Mouse (Mus musculus): ENCODE measurements around the gene Flnb. TPM values are rescaled to one million over a fixed set of nuclear protein-coding genes. Genes with fewer than 3 reads are reported as not detected.

Flnb gene
- total and polyA plus RNA-seq, 3 experiments = 29.5 to 74.0 (median 61.6) TPM

DNA sequence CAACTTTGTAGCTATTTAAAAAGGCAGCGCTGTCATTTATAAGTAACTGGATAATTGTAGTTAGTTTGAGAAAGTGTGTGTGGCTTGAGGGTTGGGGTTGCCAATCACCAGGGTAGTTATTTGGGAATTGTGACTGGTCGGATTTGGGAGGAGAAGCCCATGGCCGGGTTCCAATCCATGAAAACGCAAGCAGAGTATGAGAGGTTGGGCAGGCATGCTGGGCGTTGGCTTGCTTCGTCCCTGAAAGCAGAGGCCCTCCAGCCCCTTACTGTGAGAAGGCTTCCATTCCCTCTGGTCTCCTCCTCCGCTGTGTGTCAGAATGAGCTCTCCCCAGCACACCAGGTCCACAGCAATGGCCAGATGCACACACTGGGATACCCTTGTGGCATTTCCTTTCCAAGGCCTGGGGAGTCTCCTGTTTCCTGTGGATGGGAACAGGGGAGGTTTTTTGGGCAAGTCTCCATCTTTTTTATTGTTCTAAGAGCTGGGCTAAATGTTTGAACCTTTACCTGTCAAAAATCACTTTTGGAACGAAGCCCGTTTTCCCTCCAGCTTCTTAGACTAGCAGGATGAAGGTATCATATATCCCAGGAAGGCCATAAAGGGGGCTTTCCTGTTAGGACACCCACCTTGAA lies 46.2 kb downstream of the Flnb start:
- TF ChIP-seq CHD1 (IDR thresholded peaks at IDR 0.05; ENCODE audit: low read depth, low read length) = no peak
- no peak for TF ChIP-seq GABPA (IDR thresholded peaks at IDR 0.05; ENCODE audit: insufficient replicate concordance, low read depth, low read length)
- TF ChIP-seq ETS1 (conservative IDR thresholded peaks at IDR 0.05; ENCODE audit: low read depth, low read length) = no peak
- no peak for TF ChIP-seq TCF12 (IDR thresholded peaks at IDR 0.05; ENCODE audit: low read depth, low read length)
- no peak for TF ChIP-seq JUND (conservative IDR thresholded peaks at IDR 0.05; ENCODE audit: low read depth, low read length)

GRCm38 (mm10) chr14:7864506-7864899 lies 46.7 kb downstream of the Flnb start:
- dilution Hi-C loops (cut with MboI; ENCODE audit: extremely low pct_ligation_motif_present, extremely low pct_unique_long_range_greater_than_20kb, low sequenced_read_pairs) = no loop called here
- peaks cover 11 to 53% of the 10 kb centered on the region in 2 experiments for H3K36me3 ChIP-seq (replicated peaks in 1 of 2; ENCODE audit: control insufficient read depth in 1 of 2, insufficient read depth in 1 of 2, low read length in 1 of 2)
- no peak for DNase-seq (ENCODE audit: extremely low read depth)
- no peaks in the 10 kb centered on the region for H3K9me3 ChIP-seq (replicated peaks; ENCODE audit: low read length)
- H3K9ac ChIP-seq (ENCODE audit: insufficient read depth, low read depth) = 0 out of 2 replicates have a peak overlapping the region, but pooled peaks have one; percentile 1
- peak overlapping the region; percentile 30; the same call in 1 of the 2 replicates for H3K4me2 ChIP-seq (ENCODE audit: insufficient read depth, low read depth, poor library complexity, severe bottlenecking)
- in situ Hi-C loops (cut with MboI; ENCODE audit: low pct_ligation_motif_present, low pct_unique_long_range_greater_than_20kb, low sequenced_read_pairs) = loop anchor here (5.0 kb wide), 1 partner anchor 42 kb away; no protein-coding TSS in a partner anchor
- peak overlapping the region; percentile 36; the same call in 1 of the 2 replicates for H3K27ac ChIP-seq (ENCODE audit: insufficient read depth, low read depth)
- peaks cover 34 to 59% of the 10 kb centered on the region in 2 experiments for H3K4me1 ChIP-seq (ENCODE audit: control insufficient read depth in 1 of 2, insufficient read depth in 2 of 2)
- no peaks in the 10 kb centered on the region for H3K27me3 ChIP-seq (replicated peaks)
- no peak overlapping the region for H3K4me3 ChIP-seq (replicated peaks in 1 of 3; ENCODE audit: low read depth in 2 of 3, low read length in 2 of 3, poor library complexity in 1 of 3)
- TF ChIP-seq MAFK (IDR thresholded peaks at IDR 0.05; ENCODE audit: insufficient replicate concordance, low read length) = no peak
- no peak for TF ChIP-seq NELFE (IDR thresholded peaks at IDR 0.05; ENCODE audit: low read depth, low read length)
- 0 out of 2 replicates have a peak, but pooled peaks have one; percentile 28 for TF ChIP-seq MAZ (IDR thresholded peaks at IDR 0.05; ENCODE audit: low read depth, low read length)
- no peak for TF ChIP-seq ZNF384 (IDR thresholded peaks at IDR 0.05; ENCODE audit: low read depth, low read length)
- TF ChIP-seq MAX (IDR thresholded peaks at IDR 0.05; ENCODE audit: low read length) = 0 out of 2 replicates have a peak, but pooled peaks have one; percentile 23
- TF ChIP-seq RCOR1 (conservative IDR thresholded peaks at IDR 0.05; ENCODE audit: low read depth, low read length) = no peak
- 0 out of 2 replicates have a peak, but pooled peaks have one; percentile 47 for TF ChIP-seq MEF2A (IDR thresholded peaks at IDR 0.05; ENCODE audit: borderline replicate concordance, low read depth, low read length)
- no peak for TF ChIP-seq IRF4 (IDR thresholded peaks at IDR 0.05; ENCODE audit: low read depth, low read length)
- no peak for TF ChIP-seq JUN (IDR thresholded peaks at IDR 0.05; ENCODE audit: insufficient read depth, low read depth, low read length)
- no peak for TF ChIP-seq MYC (IDR thresholded peaks at IDR 0.05; ENCODE audit: low read depth, low read length)
- no peak for TF ChIP-seq CHD2 (IDR thresholded peaks at IDR 0.05; ENCODE audit: low read length)
- H3K79me2 ChIP-seq (replicated peaks; ENCODE audit: control insufficient read depth, extremely low read depth, insufficient read depth, poor library complexity, severe bottlenecking) = peaks cover 22% of the 10 kb centered on the region

More for the DNA sequence above, 46.2 kb downstream of the Flnb start:
- Histone ChIP-seq H3K4me1 (ENCODE audit: control insufficient read depth in 1 of 2, insufficient read depth in 2 of 2) (peaks cover 39 to 64% of the 10 kb centered on the region in 2 experiments), H3K9ac (ENCODE audit: insufficient read depth, low read depth) (peak overlapping the region; percentile 1; the same call in 1 of the 2 replicates), H3K36me3 (replicated peaks in 1 of 2; ENCODE audit: control insufficient read depth in 1 of 2, insufficient read depth in 1 of 2, low read length in 1 of 2) (peaks cover 8 to 49% of the 10 kb centered on the region in 2 experiments), H3K4me3 (replicated peaks in 1 of 3; ENCODE audit: low read depth in 2 of 3, low read length in 2 of 3, poor library complexity in 1 of 3) (no peak overlapping the region), H3K27ac (ENCODE audit: insufficient read depth, low read depth) (no peak overlapping the region; the same call in 1 of the 2 replicates), H3K27me3 (replicated peaks) (no peaks in the 10 kb centered on the region), H3K9me3 (replicated peaks; ENCODE audit: low read length) (no peaks in the 10 kb centered on the region), H3K4me2 (ENCODE audit: insufficient read depth, low read depth, poor library complexity, severe bottlenecking) (no peak overlapping the region), H3K79me2 (replicated peaks; ENCODE audit: control insufficient read depth, extremely low read depth, insufficient read depth, poor library complexity, severe bottlenecking) (peaks cover 26% of the 10 kb centered on the region)
- dilution Hi-C loops (cut with MboI; ENCODE audit: extremely low pct_ligation_motif_present, extremely low pct_unique_long_range_greater_than_20kb, low sequenced_read_pairs) = no loop called here
- in situ Hi-C loops (cut with MboI; ENCODE audit: low pct_ligation_motif_present, low pct_unique_long_range_greater_than_20kb, low sequenced_read_pairs) = loop anchor here (5.0 kb wide), 1 partner anchor 42 kb away; no protein-coding TSS in a partner anchor
- no peak for DNase-seq (ENCODE audit: extremely low read depth)
